Mouse (Mus musculus) frontal cortex, adult (tissue): Measurements from ENCODE around the gene Bahcc1.

ENCODE experiments used
- ATAC-seq: cut with Nextera tagmentation; 2 replicates; pipeline ENCODE4 v1.9.2; 2017; ENCODE audit warnings: mild to moderate bottlenecking, moderate library complexity, mixed read lengths; ENCODE audit not compliant: low TSS enrichment

Gene Bahcc1

DNA sequence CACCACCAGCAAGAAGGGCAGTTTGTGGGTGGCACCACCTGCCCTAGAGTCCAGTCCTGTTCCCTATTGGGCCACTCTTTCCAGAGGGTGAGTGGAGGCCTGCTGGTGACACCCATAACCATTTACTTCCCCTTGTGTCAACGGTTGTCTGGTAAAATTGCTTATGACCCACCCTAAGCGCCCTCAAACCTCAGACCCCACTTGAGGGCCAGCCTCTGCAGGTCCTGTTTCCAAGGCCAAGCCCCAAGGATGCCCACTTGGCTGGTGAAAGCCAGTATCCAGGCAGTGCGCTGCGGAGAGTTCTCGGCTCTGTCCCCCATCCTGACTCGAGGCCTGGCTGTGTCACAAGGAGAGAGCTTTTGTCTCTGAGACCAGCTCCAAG, 28.0 kb downstream of the Bahcc1 start:
- no peak for ATAC-seq

DNA sequence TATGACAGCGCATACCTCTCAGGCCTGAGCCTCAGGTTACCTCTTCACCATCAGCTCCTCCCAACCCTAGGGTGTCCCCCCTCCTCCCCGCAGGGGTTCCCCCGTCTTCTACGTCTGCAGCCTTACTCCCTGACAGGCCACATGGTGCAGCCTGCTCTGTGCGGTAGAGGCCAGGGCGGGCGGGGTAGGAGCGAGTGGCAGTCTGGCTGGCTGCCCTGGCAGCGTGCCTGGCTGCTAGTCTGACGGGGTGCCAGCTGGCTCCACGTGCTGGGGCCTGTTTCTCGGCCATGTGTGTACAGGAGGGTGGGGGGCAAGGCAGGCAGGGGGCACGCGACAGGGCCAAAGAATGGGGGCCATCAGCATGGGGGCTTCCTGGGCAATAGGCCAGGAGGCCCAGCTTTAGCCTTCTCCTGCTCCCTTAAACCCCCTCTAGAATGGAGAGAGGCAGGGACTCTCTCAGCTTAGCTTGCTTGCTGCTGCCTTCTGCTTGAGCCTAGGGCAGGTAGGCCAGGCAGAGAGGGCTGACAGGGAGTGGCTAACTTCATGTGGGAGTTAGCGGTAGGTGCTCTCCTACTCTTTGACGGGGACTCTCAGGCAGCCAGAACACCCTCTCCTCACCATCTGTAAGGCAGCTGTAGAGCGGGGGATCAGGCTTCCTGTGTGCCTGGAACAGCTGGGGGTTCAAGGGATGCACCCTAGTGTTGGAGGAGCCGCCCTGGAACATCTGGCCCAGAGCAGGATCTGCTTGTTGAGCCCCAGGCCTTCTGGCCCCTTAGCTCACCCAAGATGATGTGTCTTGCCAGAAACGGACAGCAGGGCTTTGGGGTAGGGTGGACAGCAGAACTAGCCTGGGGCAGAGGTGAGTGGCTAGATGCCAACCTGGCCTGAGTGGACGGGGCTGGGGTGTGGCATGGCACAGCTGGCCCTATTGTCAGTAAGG, 28.9 kb downstream of the Bahcc1 start:
- peak; percentile 62 for ATAC-seq

- no peak for ATAC-seq
Measured at GRCm38 (mm10) chr11:120262356-120262901, 29.7 kb downstream of the Bahcc1 start.

GRCm38 (mm10) chr11:120263176-120263575, 30.4 kb downstream of the Bahcc1 start:
- ATAC-seq, result no peak

GRCm38 (mm10) chr11:120264008-120264407, 31.3 kb downstream of the Bahcc1 start:
- ATAC-seq, result no peak

DNA sequence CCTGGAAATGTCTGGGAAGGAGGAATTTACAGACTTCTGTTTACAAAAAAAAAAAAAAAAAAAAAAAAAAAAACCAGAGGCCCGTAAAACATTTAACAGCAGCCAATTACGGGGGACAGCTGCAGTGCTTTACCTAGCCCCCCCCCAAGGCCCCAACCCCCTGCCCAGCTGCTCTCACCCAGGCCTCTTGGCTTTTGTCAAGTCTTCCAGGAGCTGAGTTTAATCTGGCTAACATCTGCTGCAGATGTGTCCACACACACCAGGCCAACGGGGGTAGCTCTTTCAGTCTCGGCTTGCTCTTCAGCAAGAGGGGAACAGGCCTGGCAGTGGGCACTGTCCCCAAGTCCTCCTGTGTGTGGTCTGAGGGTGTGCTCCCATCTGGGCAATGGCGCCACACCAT, 32.7 kb downstream of the Bahcc1 start:
- ATAC-seq, result no peak

DNA sequence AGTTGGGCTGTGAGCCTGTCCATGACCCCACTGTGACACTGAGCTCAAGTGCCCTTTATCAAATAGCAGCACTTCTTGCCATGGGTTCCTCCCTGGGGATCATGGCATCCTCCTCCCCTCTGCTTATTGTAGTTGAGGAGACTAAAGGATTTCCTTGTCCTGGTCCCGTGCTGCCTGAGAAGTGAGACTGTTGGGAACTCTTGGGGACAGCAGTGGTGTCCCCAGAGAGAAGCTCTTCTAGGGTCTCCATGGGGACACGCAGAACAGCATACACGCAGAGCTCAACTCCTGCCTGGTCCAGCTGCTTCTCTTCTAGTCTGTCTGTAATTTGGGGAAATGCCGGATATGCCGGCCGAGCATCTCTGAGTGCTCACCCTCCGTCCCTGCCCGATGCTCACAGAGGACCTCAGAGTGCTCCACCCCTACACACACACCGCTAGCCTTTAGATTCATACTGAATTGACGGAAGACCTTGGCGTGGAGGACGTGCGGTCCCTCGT, 33.6 kb downstream of the Bahcc1 start:
- ATAC-seq, result no peak

DNA sequence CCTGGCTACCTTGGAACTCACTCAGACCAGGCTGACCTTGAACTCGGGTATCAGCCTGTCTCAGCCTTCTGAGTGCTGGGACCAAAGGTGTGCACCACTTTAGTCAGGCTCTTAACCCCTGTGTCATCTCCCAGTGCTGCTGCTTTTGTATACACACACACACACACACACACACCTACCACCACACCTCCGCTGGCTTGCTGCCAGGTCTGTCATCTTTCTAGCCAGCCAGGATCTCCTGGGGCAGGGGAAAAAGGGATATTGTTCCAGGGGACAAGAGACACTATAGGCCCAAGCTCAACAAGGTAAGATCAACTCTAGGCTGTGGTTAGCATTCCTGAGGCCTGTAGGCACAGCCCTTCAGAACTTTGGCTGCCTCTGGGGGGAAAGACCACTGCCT, 34.5 kb downstream of the Bahcc1 start:
- ATAC-seq, result no peak

DNA sequence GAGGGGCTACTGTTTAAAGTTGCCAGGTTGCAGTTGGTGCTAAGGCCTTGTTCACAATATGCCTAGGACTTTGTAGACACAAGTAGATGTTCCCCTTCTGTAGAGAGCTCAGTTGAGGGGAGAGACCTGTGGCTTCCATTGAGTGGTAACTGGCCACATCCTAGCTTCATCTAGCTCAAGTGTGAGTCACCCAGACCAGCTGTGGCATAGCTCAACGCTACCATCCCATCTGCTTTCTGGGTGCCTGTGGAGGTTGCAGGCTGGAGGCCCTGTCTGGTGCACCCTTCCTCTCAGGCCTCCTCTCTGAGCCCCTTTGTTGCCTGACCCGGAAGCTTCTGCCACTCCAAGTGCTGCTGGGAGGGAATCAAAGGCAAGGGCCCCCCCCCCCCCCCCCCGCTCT, 34.9 kb downstream of the Bahcc1 start:
- peak; percentile 29; the same call in 1 of the 2 replicates for ATAC-seq

- peak; percentile 77 for ATAC-seq
Measured at GRCm38 (mm10) chr11:120268195-120268967, 35.6 kb downstream of the Bahcc1 start.

GRCm38 (mm10) chr11:120269007-120269406, 36.3 kb downstream of the Bahcc1 start:
- no peak for ATAC-seq

DNA sequence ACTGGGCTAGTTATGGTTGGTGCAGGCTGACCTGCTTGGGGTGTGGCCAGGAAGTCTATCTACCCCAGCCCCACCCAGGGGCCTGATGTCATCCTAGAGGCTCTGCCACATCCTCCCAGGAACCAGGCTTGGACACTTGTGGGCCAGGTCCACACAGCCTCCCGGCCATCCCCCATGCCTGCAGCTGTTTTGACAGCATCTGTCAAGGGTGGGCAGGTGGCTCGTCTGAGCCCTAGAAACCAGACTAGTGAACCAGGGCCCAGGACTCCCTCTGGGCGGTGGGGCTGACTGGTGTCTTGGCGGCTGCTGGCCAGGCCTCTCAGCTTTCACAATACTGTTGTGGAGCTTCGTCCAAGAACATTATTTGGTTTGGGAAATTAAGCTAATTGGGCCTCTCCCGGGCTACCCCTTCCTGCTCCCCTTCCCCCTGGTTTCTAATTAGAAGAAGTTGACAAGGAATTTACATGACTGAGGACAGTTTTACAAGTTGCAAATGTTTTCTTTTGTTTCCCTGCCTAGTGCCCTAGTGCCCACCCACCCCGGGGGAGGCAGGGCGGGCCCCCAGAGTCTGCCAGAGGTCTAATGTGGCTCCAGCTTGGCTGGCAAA, 36.9 kb downstream of the Bahcc1 start:
- ATAC-seq, result 0 out of 2 replicates have a peak, but pooled peaks have one; percentile 21

GRCm38 (mm10) chr11:120279335-120279734, 46.6 kb downstream of the Bahcc1 start:
- peak; percentile 62; the same call in 1 of the 2 replicates for ATAC-seq

DNA sequence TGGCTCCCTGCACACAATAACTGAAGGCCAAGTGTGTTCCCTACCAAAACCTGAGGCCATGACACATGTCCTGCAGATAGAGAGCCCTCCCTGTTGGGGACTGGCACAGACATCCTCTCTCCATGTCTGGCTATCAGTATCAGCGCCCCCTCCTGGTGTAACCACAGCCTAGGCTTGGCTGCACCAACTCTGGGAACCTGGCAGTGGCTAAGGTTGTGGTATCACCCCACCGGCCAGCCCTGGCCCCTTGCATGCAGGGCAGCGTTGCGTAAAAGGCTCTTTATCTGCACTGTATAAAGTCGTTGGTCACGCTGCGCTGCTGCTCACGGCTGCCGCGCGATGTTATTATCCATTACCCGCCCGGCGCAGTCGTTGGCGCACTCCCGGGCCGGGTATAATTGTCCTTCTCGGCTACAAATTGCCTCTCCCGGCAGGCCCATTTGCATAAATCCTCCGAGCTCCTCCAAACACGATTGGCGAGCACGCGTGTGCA, 47.6 kb downstream of the Bahcc1 start:
- no peak for ATAC-seq

GRCm38 (mm10) chr11:120280774-120281173, 48.0 kb downstream of the Bahcc1 start:
- ATAC-seq, result no peak

- ATAC-seq, result no peak
Measured at GRCm38 (mm10) chr11:120281197-120281596, 48.5 kb downstream of the Bahcc1 start.

DNA sequence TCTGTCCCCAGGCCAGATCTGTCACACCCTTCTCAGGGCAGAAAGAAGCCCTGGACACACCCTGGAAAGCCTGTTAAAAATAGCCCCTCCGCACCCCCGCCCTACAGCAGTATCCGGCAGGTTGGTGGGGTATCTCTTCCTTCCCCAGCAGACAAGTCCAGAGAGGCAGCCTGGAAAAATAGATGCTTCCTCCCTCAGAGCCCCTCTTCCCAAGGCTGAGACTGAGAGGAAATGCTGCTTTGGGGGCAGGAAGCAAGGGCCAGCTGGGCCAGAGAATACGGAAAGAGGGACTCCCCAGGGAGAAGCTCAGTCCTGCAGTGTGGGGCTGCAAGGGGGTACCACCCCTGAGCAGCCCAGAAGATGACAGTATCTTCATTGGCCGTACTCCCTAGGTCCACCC, 50.8 kb downstream of the Bahcc1 start:
- ATAC-seq, result no peak

DNA sequence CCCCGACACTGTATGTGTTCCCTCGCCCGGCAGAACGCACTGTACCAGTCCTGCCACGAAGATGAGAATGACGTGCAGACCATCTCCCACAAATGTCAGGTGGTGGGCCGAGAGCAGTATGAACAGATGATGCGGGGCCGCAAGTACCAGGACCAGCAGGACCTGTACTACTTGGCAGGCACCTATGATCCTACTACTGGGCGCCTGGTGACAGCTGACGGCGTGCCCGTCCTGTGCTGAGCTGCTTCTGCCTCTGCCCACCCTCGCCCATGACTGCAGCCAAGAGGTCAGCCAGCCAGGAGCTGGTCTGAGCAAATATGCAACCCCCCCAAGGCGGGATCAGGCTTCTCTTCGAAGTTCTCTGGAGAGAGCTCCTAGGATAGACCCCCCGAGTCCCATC, 56.9 kb downstream of the Bahcc1 start:
- ATAC-seq, result no peak

DNA sequence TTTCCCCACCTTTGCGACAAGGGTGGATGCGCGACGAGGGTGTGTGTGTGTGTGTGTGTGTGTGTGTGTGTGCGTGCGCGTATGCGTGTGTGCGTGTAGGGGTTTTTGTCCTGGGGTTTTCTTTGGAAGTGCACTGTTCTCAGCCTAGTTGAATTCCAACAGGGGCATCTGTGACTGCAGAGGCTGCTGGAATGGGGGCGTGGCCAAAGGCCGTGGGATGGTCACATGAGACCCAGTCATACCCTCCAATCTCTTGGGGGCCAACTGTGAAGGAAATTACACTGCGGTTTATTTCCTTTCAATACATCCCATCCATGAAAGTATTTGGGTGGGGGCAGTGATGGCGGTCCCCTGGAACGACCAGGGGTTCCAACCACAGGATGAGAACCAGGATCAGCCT, 57.5 kb downstream of the Bahcc1 start:
- ATAC-seq, result no peak

GRCm38 (mm10) chr11:120293714-120294113, 61.0 kb downstream of the Bahcc1 start:
- no peak; the same call in 1 of the 2 replicates for ATAC-seq

DNA sequence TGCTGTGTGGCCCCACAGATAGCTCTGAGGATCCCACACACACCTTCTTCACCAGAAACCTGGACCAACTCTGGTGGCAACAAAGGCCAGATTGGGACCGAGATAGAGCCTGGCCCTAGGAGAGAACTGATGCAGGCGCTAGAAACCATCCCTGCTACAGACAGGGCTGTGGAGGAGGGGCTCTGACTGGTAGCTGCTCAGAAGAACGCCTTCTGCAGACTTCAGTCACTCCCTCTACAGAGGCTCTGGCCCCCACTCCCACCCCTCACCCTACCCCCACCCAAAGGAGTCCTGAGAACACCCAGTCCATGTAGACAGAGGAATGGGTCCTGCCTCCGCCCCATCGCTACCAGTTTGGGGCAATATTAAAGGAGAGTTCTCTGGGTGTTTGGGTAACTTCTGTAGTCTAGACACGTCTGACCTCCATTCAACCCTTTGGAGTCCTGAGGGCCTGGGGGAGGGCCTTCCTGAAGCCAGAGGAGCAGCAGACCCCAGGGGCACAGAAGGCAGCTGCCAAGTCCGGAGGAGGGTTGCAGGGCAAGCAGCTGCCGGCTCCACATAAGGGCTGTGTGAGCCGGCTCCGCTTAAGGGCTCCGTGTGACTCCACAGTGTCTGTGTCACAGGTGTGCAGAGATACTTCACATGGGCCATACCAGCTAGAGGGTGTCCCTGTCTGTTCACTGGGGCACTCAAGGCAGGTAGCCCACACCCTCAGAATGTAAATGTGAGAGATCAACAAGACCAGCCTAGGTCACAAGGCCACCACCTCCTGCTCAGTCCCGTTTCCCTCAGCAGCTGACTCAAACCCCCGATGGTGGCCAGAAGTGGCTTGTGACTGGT, 63.8 kb downstream of the Bahcc1 start:
- no peak for ATAC-seq
